Mouse (Mus musculus) embryonic facial prominence, embryonic 15.5 days (tissue): ENCODE results near the gene Gm21693. TPM values are rescaled to one million over a fixed set of nuclear protein-coding genes. Genes with fewer than 3 reads are reported as not detected.
"Not testable (repeated sequence)": the region's sequence is repeated elsewhere in the genome, so short reads cannot be mapped to it uniquely, and the experiment has no call there.

Experiments
- ATAC-seq: fragments of 200-750 bp; cut with Nextera tagmentation; 2 replicates; pipeline ENCODE4 v1.8.0; 2017; ENCODE audit warnings: low read depth, moderate TSS enrichment; ENCODE audit not compliant: insufficient number of reproducible peaks, low FRiP score, low TSS enrichment
- H3K27ac ChIP-seq: fragments of 300-500 bp; sonication (generic); replicated peaks from 2 replicates; pipeline ENCODE4 v1.5.1; 2015; ENCODE audit warnings: mild to moderate bottlenecking, inconsistent platforms
- H3K27me3 ChIP-seq: fragments of 300-500 bp; sonication (generic); 2 replicates; pipeline ENCODE4 v1.6.1; 2015; ENCODE audit warnings: inconsistent platforms
- H3K36me3 ChIP-seq: fragments of 300-500 bp; sonication (generic); 2 replicates; pipeline ENCODE4 v1.6.1; 2015; ENCODE audit warnings: mild to moderate bottlenecking, inconsistent platforms
- H3K4me1 ChIP-seq: fragments of 300-500 bp; sonication (generic); 2 replicates; pipeline ENCODE4 v1.6.1; 2015; ENCODE audit warnings: inconsistent platforms
- H3K4me2 ChIP-seq: fragments of 300-500 bp; sonication (generic); replicated peaks from 2 replicates; pipeline ENCODE4 v1.6.1; 2015; ENCODE audit warnings: mild to moderate bottlenecking, inconsistent platforms
- H3K4me3 ChIP-seq: fragments of 300-500 bp; sonication (generic); replicated peaks from 2 replicates; pipeline ENCODE4 v1.5.1; 2015; ENCODE audit warnings: mild to moderate bottlenecking, inconsistent platforms
- H3K9ac ChIP-seq: fragments of 300-500 bp; sonication (generic); 2 replicates; pipeline ENCODE4 v1.6.1; 2015; ENCODE audit warnings: inconsistent platforms
- H3K9me3 ChIP-seq: fragments of 300-500 bp; sonication (generic); replicated peaks from 2 replicates; pipeline ENCODE4 v1.6.1; 2016; ENCODE audit warnings: inconsistent platforms
- WGBS: fragments of 180-500 bp; shearing (Covaris S2); methylation state at CpG from one replicate; pipeline ENCODE4 v1.1.7; 2015; 5-methylcytosine and 5-hydroxymethylcytosine counted together
- polyA plus RNA-seq: library from polyadenylated mRNA; unstranded; fragments of >200 nt; fragmentation: Nextera tagmentation; extraction: Ambion mirVana; gene quantifications from 2 replicates; pipeline ENCODE4 v1.2.1, GENCODE M21; 2015

Gene Gm21693
- polyA plus RNA-seq, result not detected in 2 replicates

DNA sequence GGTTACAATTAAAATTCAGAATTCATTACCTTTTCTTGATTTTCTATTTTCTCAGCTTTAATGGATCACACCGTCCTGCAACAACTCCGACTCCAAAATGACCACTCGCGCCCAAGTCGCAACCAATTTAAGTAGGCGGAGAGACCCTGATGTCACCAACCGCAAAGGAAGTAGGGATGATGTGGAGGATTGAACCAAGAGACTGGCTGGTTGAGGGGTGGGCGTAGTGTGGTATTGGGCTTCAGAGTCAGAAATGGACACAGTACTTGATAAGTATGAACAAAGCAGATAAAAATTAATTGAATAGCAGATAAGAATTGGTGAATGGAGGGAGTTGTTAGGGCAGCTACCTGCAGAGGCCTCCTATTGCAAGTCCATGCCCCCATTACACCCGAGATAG is at the start of gene Gm21693:
TSS of gene Gm21693 (minus strand) at position 101 of the 400 bp plus-strand sequence.
- not testable (repeated sequence) for H3K36me3 ChIP-seq, H3K9ac ChIP-seq, H3K27me3 ChIP-seq, H3K4me2 ChIP-seq, H3K4me3 ChIP-seq, H3K9me3 ChIP-seq, H3K4me1 ChIP-seq, H3K27ac ChIP-seq, ATAC-seq
- no CpG with 5 or more reads among the region's 9 CpGs for WGBS

DNA sequence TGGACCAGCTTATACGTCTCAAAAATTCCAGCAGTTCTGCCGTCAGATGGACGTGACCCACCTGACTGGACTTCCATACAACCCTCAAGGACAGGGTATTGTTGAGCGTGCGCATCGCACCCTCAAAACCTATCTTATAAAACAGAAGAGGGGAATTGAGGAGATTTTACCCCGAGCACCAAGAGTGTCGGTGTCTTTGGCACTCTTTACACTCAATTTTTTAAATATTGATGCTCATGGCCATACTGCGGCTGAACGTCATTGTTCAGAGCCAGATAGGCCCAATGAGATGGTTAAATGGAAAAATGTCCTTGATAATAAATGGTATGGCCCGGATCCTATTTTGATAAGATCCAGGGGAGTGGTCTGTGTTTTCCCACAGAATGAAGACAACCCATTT is 4.5 kb downstream of the Gm21693 start:
- not testable (repeated sequence) for H3K9me3 ChIP-seq, H3K9ac ChIP-seq, H3K4me2 ChIP-seq, H3K27me3 ChIP-seq, H3K36me3 ChIP-seq, H3K27ac ChIP-seq, ATAC-seq, H3K4me3 ChIP-seq, H3K4me1 ChIP-seq
- WGBS, result 100% methylated on average over 1 of the region's 11 CpGs

DNA sequence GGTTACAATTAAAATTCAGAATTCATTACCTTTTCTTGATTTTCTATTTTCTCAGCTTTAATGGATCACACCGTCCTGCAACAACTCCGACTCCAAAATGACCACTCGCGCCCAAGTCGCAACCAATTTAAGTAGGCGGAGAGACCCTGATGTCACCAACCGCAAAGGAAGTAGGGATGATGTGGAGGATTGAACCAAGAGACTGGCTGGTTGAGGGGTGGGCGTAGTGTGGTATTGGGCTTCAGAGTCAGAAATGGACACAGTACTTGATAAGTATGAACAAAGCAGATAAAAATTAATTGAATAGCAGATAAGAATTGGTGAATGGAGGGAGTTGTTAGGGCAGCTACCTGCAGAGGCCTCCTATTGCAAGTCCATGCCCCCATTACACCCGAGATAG is 38.8 kb downstream of the Gm21693 start, which contains the start of gene Gm21677:
TSS of gene Gm21677 (minus strand) at position 101 of the 400 bp plus-strand sequence.
- H3K4me1 ChIP-seq, H3K4me3 ChIP-seq, H3K9ac ChIP-seq, H3K36me3 ChIP-seq, H3K27me3 ChIP-seq, ATAC-seq, H3K4me2 ChIP-seq, H3K27ac ChIP-seq, H3K9me3 ChIP-seq: not testable (repeated sequence)
- WGBS, result no CpG with 5 or more reads among the region's 9 CpGs

Other genes starting within 250 kb of the Gm21693 start
- gene Gm21677, start 38.9 kb downstream of the Gm21693 start, polyA plus RNA-seq, result 0.55 TPM in 1 of 2 replicates, not detected in the other
- 0.16 TPM in 1 of 2 replicates, not detected in the other for gene Gm21704, start 64.8 kb upstream of the Gm21693 start, polyA plus RNA-seq
- 0.19 TPM in 1 of 2 replicates, not detected in the other for gene Gm21708, start 64.8 kb upstream of the Gm21693 start, polyA plus RNA-seq